Mouse (Mus musculus): Measurements from ENCODE around the gene Mpst. TPM values are rescaled to one million over a fixed set of nuclear protein-coding genes. Genes with fewer than 3 reads are reported as not detected.
A peak's percentile ranks its signal among the peaks of the same experiment; 100 is the strongest.

Gene Mpst
- polyA plus RNA-seq, 2 experiments = 1.8 to 53.8 TPM

- Histone ChIP-seq H3K27ac (replicated peaks; ENCODE audit: low read depth, low read length) (no peak overlapping the region), H3K4me2 (replicated peaks; ENCODE audit: low read depth, low read length, severe bottlenecking) (no peak overlapping the region), H3K9ac (ENCODE audit: low read depth, low read length, severe bottlenecking) (no peak overlapping the region), H3K4me3 (replicated peaks; ENCODE audit: low read length) (no peak overlapping the region), H3K9me3 (ENCODE audit: control insufficient read depth, low read length) (no peaks in the 10 kb centered on the region), H3K36me3 (ENCODE audit: control insufficient read depth, insufficient read depth, low read length) (no peaks in the 10 kb centered on the region), H3K4me1 (ENCODE audit: control insufficient read depth, insufficient read depth, low read length) (no peaks in the 10 kb centered on the region), H3K27me3 (ENCODE audit: control insufficient read depth, insufficient read depth, low read length) (no peaks in the 10 kb centered on the region)
- ATAC-seq (ENCODE audit: low FRiP score, low read depth) (no peak), DNase-seq (ENCODE audit: low spot score) (no peak)
- 80% methylated on average over 3 of the region's 3 CpGs for WGBS
- TF ChIP-seq POLR2A (IDR thresholded peaks at IDR 0.05; ENCODE audit: borderline replicate concordance, extremely low read depth, insufficient read depth, insufficient read length) = no peak
Measured at GRCm38 (mm10) chr15:78390855-78391254, 15.4 kb upstream of the Mpst start.

GRCm38 (mm10) chr15:78395478-78395962 is 10.7 kb upstream of the Mpst start, which contains the start of gene Tex33:
Gene Tex33, minus strand, starts transcription at chr15:78395912.
- 86% methylated on average over 8 of the region's 8 CpGs for WGBS
- no peaks in the 10 kb centered on the region for H3K4me1 ChIP-seq (ENCODE audit: control insufficient read depth, insufficient read depth, low read length)
- ATAC-seq (ENCODE audit: low FRiP score, low read depth) = no peak

GRCm38 (mm10) chr15:78401345-78401744 is 4.9 kb upstream of the Mpst start:
- DNase-seq (ENCODE audit: low spot score) = peak; percentile 10
- Histone ChIP-seq H3K36me3 (ENCODE audit: control insufficient read depth, insufficient read depth, low read length) (no peaks in the 10 kb centered on the region), H3K27me3 (ENCODE audit: control insufficient read depth, insufficient read depth, low read length) (no peaks in the 10 kb centered on the region), H3K9ac (ENCODE audit: low read depth, low read length, severe bottlenecking) (no peak overlapping the region), H3K4me1 (ENCODE audit: control insufficient read depth, insufficient read depth, low read length) (peaks cover 15% of the 10 kb centered on the region; the same call in 1 of the 2 replicates), H3K27ac (replicated peaks; ENCODE audit: low read depth, low read length) (no peak overlapping the region), H3K4me3 (replicated peaks; ENCODE audit: low read length) (no peak overlapping the region), H3K4me2 (replicated peaks; ENCODE audit: low read depth, low read length, severe bottlenecking) (no peak overlapping the region), H3K9me3 (ENCODE audit: control insufficient read depth, low read length) (no peaks in the 10 kb centered on the region)
- TF ChIP-seq POLR2A (IDR thresholded peaks at IDR 0.05; ENCODE audit: borderline replicate concordance, extremely low read depth, insufficient read depth, insufficient read length) = no peak
- no peak for ATAC-seq (ENCODE audit: low FRiP score, low read depth)
- 77% methylated on average over 6 of the region's 6 CpGs for WGBS

More at GRCm38 (mm10) chr15:78395478-78395962, 10.7 kb upstream of the Mpst start, which contains the start of gene Tex33:
- Histone ChIP-seq H3K9me3 (ENCODE audit: control insufficient read depth, low read length) (no peaks in the 10 kb centered on the region), H3K36me3 (ENCODE audit: control insufficient read depth, insufficient read depth, low read length) (no peaks in the 10 kb centered on the region), H3K9ac (ENCODE audit: low read depth, low read length, severe bottlenecking) (no peak within 1 kb of the TSS), H3K27ac (replicated peaks; ENCODE audit: low read depth, low read length) (no peak within 1 kb of the TSS), H3K4me2 (replicated peaks; ENCODE audit: low read depth, low read length, severe bottlenecking) (no peak within 1 kb of the TSS), H3K27me3 (ENCODE audit: control insufficient read depth, insufficient read depth, low read length) (no peaks in the 10 kb centered on the region), H3K4me3 (replicated peaks; ENCODE audit: low read length) (no peak within 1 kb of the TSS)
- no peak for TF ChIP-seq POLR2A (IDR thresholded peaks at IDR 0.05; ENCODE audit: borderline replicate concordance, extremely low read depth, insufficient read depth, insufficient read length)
- no peak for DNase-seq (ENCODE audit: low spot score)

- H3K36me3 ChIP-seq (ENCODE audit: control insufficient read depth, insufficient read depth, low read length) = no peaks in the 10 kb centered on the region
- WGBS = 55% methylated on average over 4 of the region's 4 CpGs
- DNase-seq (ENCODE audit: low spot score) (no peak), ATAC-seq (ENCODE audit: low FRiP score, low read depth) (no peak)
- no peak overlapping the region for H3K9ac ChIP-seq (ENCODE audit: low read depth, low read length, severe bottlenecking)
- no peak for TF ChIP-seq POLR2A (IDR thresholded peaks at IDR 0.05; ENCODE audit: borderline replicate concordance, extremely low read depth, insufficient read depth, insufficient read length)
- no peaks in the 10 kb centered on the region for H3K9me3 ChIP-seq (ENCODE audit: control insufficient read depth, low read length)
- peaks cover 15% of the 10 kb centered on the region; the same call in 1 of the 2 replicates for H3K4me1 ChIP-seq (ENCODE audit: control insufficient read depth, insufficient read depth, low read length)
- H3K27ac ChIP-seq (replicated peaks; ENCODE audit: low read depth, low read length) = no peak overlapping the region
- H3K4me2 ChIP-seq (replicated peaks; ENCODE audit: low read depth, low read length, severe bottlenecking) = no peak overlapping the region
- no peak overlapping the region for H3K4me3 ChIP-seq (replicated peaks; ENCODE audit: low read length)
- H3K27me3 ChIP-seq (ENCODE audit: control insufficient read depth, insufficient read depth, low read length) = no peaks in the 10 kb centered on the region
Measured at GRCm38 (mm10) chr15:78401921-78402320, 4.3 kb upstream of the Mpst start.

- peaks cover 19% of the 10 kb centered on the region for H3K4me1 ChIP-seq (ENCODE audit: control insufficient read depth, insufficient read depth, low read length)
- H3K27ac ChIP-seq (replicated peaks; ENCODE audit: low read depth, low read length) = no peak overlapping the region
- ATAC-seq (ENCODE audit: low FRiP score, low read depth) (no peak), DNase-seq (ENCODE audit: low spot score) (no peak)
- 74% methylated on average over 7 of the region's 7 CpGs for WGBS
- H3K36me3 ChIP-seq (ENCODE audit: control insufficient read depth, insufficient read depth, low read length) = no peaks in the 10 kb centered on the region
- H3K4me2 ChIP-seq (replicated peaks; ENCODE audit: low read depth, low read length, severe bottlenecking) = no peak overlapping the region
- H3K27me3 ChIP-seq (ENCODE audit: control insufficient read depth, insufficient read depth, low read length) = no peaks in the 10 kb centered on the region
- H3K9ac ChIP-seq (ENCODE audit: low read depth, low read length, severe bottlenecking) = no peak overlapping the region
- TF ChIP-seq POLR2A (IDR thresholded peaks at IDR 0.05; ENCODE audit: borderline replicate concordance, extremely low read depth, insufficient read depth, insufficient read length) = no peak
- no peak overlapping the region for H3K4me3 ChIP-seq (replicated peaks; ENCODE audit: low read length)
- no peaks in the 10 kb centered on the region for H3K9me3 ChIP-seq (ENCODE audit: control insufficient read depth, low read length)
Measured at GRCm38 (mm10) chr15:78402423-78402822, 3.8 kb upstream of the Mpst start.

All from limb, embryonic 14.5 days (tissue).